Mouse (Mus musculus) lung, postnatal 25 days (tissue): ENCODE data around the gene Plcd1.

Experiments
- DNase-seq: peaks from one replicate; pipeline ENCODE4 v3.0.0; 2022; ENCODE audit warnings: low spot score

Plcd1 gene

DNA sequence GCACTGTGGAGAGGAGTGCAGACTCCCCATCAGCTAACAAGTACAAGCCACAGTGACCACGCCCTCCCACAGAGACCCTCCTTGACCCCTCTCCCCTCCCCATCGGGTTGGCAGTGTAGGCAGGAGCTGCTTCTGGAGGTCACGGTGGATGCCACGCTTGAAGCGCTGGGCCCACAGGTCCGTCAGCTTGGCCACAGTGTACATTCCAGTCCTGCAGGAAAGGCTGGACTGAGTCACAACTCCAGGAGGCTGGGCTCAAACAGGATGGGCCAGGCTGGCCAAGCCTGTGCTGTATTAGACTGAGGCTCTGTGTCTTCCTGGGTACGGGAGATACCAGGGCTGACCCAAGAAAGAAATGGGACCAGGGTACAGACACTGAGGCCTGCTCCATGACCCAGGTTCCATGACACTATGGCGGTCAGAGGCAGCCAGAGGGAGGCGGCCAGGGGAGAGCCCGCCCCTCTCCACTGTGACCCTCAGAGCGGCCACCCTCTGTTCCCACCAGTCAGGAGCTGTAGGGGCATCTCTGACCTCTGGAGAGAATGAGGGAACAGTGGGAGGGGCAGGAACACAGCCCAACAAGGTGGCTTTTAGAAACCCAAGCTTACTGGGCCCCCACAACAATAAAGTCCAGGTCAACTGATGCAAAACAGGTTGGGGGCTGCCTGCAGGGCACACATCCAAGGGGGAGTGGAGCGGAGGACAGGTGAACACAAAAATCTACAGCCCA lies 1.6 kb downstream of the Plcd1 start:
- DNase-seq = no peak

DNA sequence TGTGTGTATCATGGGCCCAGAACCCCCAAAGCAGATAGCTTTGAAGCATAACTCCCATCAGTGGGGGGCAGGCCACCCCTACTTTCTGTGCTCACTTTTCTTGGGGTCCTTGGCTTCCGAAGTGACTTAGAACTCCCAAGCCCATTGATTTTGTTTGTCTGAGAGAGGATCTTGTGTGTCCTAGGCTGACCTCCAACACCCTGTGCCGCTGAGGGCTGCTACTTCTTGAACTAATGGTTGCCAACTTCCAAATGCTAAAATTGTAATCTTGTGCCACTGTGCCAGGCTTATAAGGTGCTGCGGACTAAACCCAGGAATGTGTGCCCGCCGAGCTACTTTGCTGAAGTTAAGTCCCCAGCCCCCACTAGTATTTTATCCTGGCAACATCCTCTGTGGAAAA lies 2.8 kb downstream of the Plcd1 start:
- DNase-seq = no peak

DNA sequence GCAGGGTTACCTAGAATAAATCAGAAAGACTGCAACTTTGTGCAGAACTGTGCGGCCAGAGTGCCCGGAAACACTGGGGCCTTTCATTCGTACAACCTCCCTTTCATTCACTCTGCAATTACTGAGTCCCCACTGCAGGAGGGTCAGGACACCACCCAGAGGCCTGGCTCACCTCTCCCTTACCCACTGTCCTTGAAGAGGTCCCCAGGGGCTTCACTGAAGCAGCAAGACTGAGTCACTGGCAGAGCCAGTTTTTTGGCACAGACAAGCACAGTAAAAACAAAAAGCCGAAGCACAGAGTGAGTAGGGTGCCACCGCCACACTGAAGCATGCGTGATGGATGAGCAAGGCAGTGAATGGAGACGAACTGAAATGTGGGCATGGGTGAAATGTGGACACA lies 3.9 kb downstream of the Plcd1 start:
- DNase-seq = no peak

DNA sequence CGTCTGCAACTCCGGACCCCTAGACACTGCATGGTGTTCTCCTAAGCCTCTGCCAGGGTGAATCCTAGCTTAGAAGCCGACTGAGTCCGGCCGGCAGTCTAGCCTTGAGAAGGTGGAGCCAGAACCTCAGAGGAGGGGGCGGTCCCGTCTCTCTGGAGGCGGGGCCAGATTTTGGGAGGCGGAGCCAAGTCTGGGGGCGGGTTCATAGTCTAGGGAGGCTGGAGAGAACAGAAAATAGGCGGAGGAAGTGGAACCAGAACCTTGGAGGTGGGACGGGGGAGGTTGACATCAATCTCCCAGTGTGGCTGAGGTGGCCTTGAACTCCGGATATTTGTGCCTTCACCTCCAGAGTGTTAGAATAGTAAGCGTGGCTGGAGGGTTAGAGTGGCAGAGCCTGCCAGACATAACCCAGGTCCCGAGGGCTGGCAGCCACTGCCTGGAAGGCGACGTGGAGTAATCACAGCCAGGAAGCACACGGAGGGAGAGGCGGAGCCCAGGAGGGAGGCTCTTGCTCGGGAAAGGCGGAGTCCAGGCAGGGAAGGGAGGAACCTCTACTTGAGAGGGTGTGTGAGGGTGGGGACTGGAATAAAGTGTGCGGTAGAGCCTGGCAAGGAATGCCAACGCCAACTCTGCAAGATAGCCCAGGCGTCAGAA lies 5.0 kb downstream of the Plcd1 start:
- DNase-seq = peak; percentile 90

DNA sequence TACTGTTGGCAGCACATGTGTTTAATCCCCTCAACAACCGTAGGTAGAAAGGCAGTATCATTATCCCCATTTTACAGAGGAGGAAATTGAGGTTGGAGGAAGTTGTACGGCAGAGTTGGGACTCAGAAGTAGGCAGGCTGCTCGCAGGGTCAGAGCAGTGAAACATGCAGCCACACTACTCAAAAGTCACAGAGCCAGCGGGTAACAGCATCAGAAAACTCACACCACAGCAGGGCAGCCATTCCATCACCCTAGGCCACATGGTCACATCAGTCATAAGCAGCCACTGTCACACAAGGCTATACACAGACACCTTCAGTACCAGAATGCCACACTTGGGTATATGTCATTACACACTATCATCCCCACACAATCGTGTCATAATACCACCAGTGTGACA lies 6.0 kb downstream of the Plcd1 start:
- no peak for DNase-seq

DNA sequence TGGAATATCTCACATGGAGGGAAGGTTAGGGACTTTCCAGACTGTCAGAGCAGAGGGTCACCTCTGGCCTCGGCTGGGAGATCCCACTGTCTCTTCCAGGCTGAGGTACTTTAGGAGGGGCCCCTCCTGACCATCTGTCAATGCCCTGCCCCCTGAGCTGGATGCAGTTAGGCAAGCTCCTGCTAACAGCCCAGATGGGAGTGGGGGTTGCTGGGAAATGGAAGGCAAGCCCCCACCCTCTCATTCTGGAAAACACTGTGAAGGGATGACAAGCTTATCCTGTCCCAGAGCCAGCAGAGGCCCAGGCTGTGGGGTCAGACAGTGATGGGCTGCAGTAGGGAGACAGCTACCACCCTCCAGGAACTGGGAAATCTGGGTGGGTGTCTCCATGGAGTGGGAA lies 6.9 kb downstream of the Plcd1 start:
- DNase-seq = no peak

DNA sequence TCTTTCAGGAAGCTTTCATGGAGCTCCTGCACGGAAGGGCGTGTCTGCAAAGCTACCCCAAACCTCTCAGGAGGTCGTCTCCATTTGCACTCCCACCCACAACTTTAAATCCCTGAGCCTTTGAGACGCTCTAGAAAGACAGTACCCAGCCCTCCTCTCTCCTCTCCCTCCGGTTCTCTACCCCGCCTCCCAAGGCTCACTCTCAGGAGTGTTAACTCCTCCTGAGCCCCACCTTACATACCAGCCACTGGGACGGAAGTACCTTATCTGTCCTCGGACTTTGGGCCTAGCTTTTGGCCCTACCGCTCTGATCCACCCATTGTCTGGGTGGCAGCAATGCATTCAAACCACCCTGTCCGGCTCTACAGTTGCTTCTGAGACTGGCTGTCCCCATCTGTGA lies 9.3 kb downstream of the Plcd1 start:
- no peak for DNase-seq

DNA sequence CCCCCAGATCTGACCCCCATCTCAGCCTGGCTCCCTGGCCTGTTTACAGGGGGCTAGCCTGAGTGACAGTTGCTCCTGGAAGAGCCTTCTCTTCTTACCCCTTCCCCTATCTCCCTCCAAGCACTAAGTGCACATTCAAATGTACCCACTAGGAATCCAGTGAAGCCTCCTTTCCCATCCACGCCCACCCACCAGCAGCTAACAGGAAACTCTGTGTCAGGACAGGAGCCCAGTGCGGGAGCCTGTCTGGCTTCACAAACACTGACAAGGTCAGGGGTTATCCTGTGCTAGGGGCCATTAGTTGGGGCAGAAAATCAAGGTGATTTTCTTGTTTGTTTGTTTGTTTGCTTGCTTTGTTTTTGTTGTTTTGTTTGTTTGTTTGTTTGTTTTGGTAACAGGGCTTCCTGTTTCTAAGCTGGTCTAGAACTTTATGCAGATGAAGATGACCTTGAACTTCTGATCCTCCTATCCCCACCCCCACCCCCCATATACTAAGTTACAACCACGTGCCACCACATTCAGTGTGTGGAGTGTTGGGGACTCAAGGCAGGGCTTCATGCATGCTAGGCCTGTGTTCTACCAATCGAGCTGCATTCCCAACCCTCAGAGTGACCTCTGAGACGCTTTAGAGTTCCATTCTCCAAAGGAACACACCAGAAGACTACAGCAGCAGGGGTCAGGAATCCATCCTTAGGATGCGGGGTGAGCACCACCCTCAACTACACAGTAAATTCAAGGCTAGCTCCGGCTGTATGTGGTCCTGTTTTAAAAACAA lies 10.5 kb downstream of the Plcd1 start:
- no peak for DNase-seq

DNA sequence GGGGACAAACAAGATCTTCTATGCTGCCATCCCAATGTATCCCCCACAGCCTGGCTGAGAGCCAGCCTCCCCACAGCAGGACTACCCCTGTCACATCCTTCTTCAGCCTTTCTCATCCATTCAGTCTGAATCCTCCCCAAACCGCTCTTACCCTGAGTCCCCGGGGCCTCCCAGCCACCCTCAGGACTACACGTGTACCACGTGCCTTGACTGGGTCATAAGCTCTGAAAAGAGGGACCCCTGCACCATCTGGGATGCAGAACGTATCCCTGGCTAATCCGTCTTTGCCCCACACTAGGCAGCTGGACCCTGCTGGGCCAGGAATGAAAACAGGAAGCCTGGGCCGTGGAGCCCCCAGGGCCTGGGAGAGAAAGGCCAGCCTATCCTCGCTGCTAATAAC lies 11.3 kb downstream of the Plcd1 start:
- no peak for DNase-seq

DNA sequence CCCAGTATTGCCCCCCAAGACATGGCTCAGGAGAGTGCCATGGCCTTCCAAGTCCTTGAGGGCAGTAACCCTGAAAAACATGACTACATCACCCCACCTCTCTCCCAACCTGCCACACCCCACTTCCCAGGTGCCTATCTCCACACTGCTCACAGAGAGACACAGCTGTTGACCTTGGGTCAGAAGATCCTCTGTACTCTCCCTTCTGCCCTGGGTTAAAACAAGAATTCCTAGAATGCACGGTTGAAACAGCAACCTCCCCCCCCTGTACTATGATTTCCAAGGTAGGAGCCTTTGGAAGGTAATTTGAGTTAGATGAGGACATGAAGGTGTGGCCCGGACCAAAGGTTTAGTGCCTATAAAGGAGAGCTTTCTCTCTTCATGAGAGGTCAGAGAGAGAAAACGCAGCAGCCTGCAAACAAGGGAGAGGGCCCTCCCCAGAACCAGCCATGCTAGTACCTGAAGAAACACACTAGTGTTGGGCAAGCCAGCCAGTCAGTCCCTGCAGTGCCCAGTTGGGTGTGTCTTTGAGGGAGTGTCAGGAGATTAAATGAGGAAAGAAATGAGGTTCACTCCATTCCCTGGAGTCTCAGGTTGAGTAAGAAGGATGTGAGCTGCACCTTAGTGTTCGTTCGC lies 13.1 kb downstream of the Plcd1 start:
- no peak for DNase-seq

DNA sequence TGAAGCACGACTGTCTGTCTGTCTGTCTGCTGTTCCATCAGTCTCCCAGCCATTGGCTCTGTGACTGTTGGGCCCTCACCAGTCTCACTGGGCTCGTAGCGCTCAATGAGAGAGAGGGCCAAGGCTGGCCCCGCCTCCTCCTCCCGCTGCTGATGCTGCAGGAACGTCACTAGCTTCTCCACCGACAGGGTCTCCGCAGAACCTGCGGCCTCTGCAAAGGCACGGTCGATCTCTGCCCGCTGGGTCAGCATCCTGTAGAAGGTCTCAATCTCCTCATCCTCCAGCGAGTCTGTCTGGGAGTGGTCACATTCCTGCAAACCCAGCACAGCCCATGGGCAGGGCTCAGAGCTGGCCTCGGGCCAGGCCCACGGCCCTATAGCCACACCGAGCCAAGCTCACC lies 17.6 kb downstream of the Plcd1 start:
- DNase-seq = no peak

DNA sequence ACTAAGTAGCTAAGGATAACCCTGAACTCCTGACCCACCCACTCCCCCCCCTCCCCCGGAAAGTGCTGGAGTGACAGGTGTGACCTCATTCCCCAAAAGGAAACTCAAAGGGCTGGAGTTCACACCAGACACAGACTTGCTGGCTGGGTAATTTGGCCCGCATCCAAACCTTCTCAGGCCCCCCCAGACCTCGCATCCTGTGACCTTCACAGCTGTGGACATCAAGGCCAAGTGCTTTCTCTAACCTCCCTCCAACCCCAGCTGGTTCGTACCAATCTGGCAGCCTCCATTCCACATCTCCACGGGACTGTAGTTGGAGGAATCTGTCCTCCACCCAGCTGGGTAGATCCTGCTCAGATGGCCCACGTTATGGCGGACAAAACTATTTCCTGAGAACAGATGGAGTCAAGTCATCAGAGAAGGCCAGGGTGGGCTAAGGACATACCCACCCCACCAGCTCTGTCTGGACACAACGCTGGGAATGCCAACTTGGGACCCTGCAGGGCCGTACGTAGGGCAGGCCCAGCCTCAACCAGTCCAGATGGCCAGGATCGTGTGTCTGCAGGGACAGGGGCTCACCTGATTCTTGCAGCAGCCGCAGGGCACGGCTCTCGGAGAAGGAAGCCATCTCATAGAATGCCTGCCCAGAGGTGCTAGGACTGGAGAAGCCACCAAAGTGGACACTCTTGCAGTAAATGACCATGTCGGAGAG lies 20.0 kb downstream of the Plcd1 start:
- no peak for DNase-seq

DNA sequence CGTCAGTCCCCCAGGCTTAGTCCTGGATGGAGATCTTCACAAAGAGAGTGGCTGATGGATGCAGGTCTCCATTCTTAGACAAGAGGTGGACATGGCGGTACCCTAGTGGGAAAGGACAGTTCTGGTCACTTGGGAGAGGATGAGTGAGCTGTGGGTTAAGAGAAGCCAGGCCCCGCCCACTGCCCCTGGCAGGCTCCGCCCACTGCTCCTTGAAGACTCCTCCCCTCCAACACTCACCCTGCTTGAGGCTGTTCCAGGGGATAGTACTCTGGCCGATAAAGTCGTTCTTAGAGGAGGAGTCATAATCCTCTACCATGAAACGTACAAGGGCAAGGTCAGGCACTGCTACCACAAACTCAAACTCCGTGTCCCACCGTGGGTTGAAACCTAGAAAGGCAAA lies 21.5 kb downstream of the Plcd1 start:
- DNase-seq = no peak

DNA sequence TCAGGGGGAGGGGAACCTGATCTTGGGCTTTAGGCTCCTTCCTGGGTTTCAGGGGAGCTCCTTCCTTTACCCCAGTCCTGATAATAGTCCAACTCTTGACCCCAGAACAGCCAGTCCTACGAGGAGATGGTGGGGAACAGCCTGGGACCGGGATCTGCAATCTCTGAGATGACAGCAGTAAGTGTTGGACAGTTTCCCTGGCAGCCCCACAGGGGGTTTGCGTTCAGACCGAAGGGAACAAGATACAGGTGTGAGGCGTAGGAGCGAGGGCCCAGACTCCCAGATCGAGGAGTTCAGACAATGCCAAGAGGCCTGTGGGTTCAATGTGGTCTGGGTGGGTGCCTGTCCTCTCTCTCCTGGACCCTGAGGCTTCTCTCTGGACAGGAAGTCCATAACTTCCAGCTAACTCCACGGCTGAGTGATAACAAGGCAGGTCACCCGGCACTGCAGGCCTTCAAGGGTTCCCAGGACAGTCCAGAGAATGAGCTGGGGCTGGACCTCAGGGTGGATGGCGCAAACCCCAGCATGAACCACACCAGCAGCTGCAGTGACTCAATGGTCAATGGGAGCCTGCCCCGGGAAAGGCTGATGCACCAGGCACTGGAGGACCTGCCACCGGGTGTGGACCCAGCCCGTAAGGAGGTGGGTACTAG lies 23.0 kb downstream of the Plcd1 start:
- no peak for DNase-seq

DNA sequence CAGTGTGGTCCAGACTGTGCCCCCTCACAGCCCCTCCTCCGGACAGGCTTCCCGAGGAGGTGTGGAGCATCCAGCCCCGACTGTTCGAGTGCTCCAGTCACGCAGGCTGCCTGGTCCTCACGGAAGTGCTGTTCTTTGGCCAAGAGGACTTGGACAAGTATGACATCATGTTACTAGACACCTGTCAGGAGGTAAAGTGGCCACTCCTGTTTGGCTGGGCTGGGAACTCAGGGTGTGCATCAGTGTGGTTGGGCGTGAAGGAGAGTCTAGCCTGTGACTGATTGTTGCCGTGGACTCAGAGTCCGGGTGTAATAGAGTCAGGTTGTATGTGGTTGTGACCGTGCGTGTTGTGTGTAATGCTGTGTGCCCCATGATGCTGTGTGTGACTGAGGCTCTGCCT lies 25.0 kb downstream of the Plcd1 start:
- DNase-seq = peak; percentile 60

DNA sequence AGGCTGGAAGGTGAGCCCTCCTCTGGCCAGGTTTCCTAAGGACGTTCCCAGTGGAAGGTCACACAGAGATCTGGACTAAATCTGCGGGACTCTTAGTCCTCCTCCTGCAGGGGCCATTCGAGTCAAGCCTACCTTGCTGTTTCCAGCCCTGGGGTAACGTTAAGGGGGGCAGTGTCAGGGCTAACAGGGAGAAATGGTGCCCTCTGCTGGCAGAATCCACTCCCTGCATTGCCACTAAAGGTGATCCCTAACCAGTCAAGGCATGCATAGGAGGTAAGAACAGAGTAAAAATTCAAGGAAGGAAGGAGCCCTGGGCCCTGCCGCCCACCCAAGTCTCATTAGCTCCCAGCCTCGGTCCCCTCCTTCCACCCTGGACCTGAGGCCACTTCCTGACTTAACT lies 25.7 kb downstream of the Plcd1 start:
- peak; percentile 78 for DNase-seq

DNA sequence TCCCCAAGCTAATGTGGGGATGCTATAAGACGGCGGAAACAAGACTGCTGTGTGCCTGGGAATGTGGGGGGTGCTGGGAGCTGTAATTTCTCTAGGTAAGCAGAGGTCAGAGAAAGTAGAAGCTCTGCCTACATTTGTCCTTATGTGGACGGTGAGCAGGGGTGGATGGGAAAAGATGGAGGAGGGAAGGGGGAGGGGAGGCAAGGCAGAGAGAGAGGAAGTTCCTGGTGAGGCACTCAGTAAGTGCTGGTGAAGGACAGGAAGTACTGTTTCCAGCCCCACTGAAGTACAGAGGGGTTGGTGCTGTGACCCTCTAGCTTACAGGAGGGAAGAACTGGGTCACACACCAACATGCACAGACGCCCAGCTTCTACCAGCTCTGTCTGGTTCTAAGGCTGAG lies 29.0 kb downstream of the Plcd1 start:
- no peak for DNase-seq

DNA sequence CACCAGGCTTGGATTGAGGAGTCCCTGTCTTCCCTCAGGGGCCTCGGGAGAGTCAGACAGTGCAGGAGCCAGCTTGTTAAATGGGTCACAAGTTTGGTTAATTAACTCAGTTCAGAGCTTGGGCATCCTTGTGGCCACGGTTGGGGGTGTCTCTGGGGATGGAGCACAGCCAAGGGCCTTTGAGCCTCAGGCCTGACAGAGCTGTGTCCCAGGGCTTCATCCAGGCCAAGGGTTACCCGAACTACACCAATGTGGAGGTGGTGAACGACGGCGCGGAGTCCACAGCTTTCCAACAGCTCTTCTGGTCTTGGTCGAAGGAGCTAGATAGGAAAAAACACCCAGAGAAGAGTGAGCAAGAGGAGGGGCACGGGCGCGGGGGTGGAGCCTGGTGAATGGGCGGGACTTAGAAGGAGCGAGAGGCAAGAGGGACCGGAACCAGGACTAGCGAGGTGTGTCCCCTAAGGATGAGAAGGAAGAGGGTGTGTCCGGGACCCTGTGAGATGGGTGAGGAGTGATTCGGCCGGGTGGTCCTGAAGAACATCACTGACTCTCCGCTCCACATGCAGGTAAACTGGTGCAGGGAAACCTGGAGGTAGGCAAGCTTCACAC lies 30.2 kb downstream of the Plcd1 start:
- no peak for DNase-seq

DNA sequence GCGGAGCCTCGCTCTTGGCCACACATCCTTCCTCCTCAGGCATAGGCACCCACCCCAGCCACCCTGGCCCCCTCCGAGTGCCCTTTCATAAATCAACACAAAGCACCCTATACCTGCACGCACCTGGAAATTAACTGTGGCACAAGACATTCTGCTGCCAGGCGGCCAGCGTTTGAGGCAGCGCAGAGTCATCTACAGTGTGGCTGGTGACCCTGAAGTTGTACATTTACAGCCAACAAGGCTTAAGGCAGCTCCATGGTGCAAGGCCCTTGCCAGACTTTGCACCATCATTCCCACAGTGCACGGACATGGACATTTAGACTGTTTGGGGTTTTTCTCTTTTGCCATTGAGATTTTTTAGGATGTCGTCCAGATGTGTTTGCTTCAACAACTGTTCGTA lies 32.6 kb downstream of the Plcd1 start:
- no peak for DNase-seq

DNA sequence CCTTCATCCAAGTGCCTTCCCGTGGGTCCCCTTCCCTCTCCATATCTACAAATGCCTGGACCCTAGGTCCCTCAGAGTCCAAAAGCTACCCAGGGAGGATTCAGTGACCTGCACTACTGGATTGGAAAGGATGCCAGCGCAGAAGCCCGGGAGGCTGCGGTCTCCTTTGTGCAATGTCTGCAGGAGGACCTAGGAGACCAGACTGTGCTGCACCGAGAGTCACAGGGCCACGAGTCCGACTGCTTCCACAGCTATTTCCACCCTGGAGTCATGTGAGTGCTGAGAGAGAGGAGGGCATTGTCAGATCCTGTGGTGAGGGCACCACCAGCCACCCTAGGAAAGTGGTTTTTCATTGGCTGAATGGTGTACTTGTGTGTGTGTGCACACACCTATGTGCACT lies 35.1 kb downstream of the Plcd1 start:
- DNase-seq = no peak

DNA sequence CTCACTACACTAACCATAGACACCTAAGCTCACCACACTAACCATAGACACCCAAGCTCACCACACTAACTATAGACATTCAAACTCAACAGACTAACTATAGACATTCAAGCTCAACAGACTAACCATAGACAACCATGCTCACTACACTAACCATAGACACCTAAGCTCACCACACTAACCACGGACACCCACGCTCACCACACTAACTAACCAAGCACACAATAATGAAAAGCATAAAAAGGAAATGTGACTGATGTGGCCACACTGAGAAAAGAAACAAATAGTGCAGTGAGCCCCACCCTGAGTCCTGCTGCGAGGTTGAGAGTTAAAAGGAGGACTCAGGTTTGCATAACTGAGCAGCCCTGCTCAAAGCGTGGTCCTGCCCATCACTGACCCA lies 38.0 kb downstream of the Plcd1 start:
- DNase-seq = no peak
